Mouse (Mus musculus) midbrain, embryonic 10.5 days (tissue): ENCODE data around the gene Bphl. TPM values are rescaled to one million over a fixed set of nuclear protein-coding genes. Genes with fewer than 3 reads are reported as not detected.

Source experiments
- DNase-seq: peaks from one replicate; pipeline ENCODE4 v3.0.0-alpha.2; 2017; ENCODE audit warnings: low spot score
- H3K27ac ChIP-seq: fragments of 300-500 bp; sonication (generic); replicated peaks from 2 replicates; pipeline ENCODE4 v1.5.1; 2016; ENCODE audit warnings: mild to moderate bottlenecking
- H3K27me3 ChIP-seq: fragments of 300-500 bp; sonication (generic); 2 replicates; pipeline ENCODE4 v1.6.1; 2016; ENCODE audit warnings: low read depth, mild to moderate bottlenecking; ENCODE audit not compliant: poor library complexity, severe bottlenecking
- H3K36me3 ChIP-seq: fragments of 300-500 bp; sonication (generic); 2 replicates; pipeline ENCODE4 v1.6.1; 2016; ENCODE audit warnings: mild to moderate bottlenecking, moderate library complexity
- H3K4me1 ChIP-seq: fragments of 300-500 bp; sonication (generic); 2 replicates; pipeline ENCODE4 v1.6.1; 2016
- H3K4me3 ChIP-seq: fragments of 300-500 bp; sonication (generic); 2 replicates; pipeline ENCODE4 v1.5.1; 2016; ENCODE audit warnings: mild to moderate bottlenecking, moderate library complexity
- H3K9me3 ChIP-seq: fragments of 300-500 bp; sonication (generic); replicated peaks from 2 replicates; pipeline ENCODE4 v1.6.1; 2016; ENCODE audit warnings: mild to moderate bottlenecking
- WGBS: fragments of 180-500 bp; shearing (Covaris S2); methylation state at CpG from one replicate; pipeline ENCODE4 v1.1.7; 2016; 5-methylcytosine and 5-hydroxymethylcytosine counted together
- polyA plus RNA-seq: library from polyadenylated mRNA; unstranded; fragments of >200 nt; fragmentation: Nextera tagmentation; extraction: Ambion mirVana; gene quantifications from 2 replicates; pipeline ENCODE4 v1.2.1, GENCODE M21; 2016

Bphl gene
- polyA plus RNA-seq, 1 experiment from 2014 or later, result 31.6 TPM

DNA sequence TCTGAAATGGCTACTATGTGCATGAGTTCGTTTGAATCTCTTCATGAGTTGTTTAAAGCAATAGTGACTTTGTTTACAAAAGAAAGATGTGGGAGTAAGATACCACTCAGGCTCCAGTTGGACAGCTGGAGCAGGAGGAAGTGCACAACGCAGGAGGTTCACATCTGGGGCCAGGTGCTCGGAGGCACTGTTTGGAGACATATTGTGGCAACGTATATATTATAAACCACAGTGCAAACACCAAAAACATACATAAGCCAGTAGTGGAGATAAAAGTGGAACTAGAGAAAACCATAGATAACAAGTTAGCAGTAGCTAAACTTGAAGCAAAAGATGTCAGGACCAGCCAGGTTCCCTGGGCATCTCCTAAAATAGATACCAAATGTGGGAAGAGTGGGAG is 82.0 kb downstream of the Bphl start:
- peaks cover 27% of the 10 kb centered on the region for H3K4me1 ChIP-seq
- no peak overlapping the region for H3K27ac ChIP-seq
- no peak for DNase-seq
- WGBS, result 86% methylated on average over 4 of the region's 4 CpGs
- no peaks in the 10 kb centered on the region for H3K9me3 ChIP-seq
- no peak overlapping the region for H3K4me3 ChIP-seq
- no peaks in the 10 kb centered on the region for H3K27me3 ChIP-seq
- H3K36me3 ChIP-seq, result peaks cover 52% of the 10 kb centered on the region

GRCm38 (mm10) chr13:34120536-34120935 is 83.1 kb downstream of the Bphl start:
- no peak overlapping the region for H3K27ac ChIP-seq
- WGBS, result 95% methylated on average over 2 of the region's 2 CpGs
- H3K4me3 ChIP-seq, result no peak overlapping the region
- no peak for DNase-seq
- no peaks in the 10 kb centered on the region for H3K9me3 ChIP-seq
- peaks cover 62% of the 10 kb centered on the region for H3K36me3 ChIP-seq
- no peaks in the 10 kb centered on the region for H3K27me3 ChIP-seq
- peaks cover 38% of the 10 kb centered on the region for H3K4me1 ChIP-seq

Other genes starting within 250 kb of the Bphl start
- not detected in 2 replicates for gene Serpinb6e, start 194.2 kb upstream of the Bphl start, polyA plus RNA-seq
- 0.09 and 0.10 TPM in 2 replicates for gene Serpinb6c, start 131.9 kb upstream of the Bphl start, polyA plus RNA-seq
- 21.6 and 22.3 TPM in 2 replicates for gene Nqo2, start 72.9 kb upstream of the Bphl start, polyA plus RNA-seq
- gene Ripk1, start 35.2 kb upstream of the Bphl start, polyA plus RNA-seq, result 6.8 and 7.7 TPM in 2 replicates
- gene Serpinb6a, start 34.8 kb upstream of the Bphl start, polyA plus RNA-seq, result 27.6 and 30.6 TPM in 2 replicates
- 242 and 377 TPM in 2 replicates for gene Tubb2a, start 40.4 kb downstream of the Bphl start, polyA plus RNA-seq
- gene Tubb2b, start 92.9 kb downstream of the Bphl start, polyA plus RNA-seq, result 202 and 279 TPM in 2 replicates
- 122 and 124 TPM in 2 replicates for gene Psmg4, start 125.4 kb downstream of the Bphl start, polyA plus RNA-seq